Mouse (Mus musculus): Measurements from ENCODE around the gene Slc9a6. TPM values are rescaled to one million over a fixed set of nuclear protein-coding genes. Genes with fewer than 3 reads are reported as not detected.

Slc9a6 gene
- total RNA-seq (2021): 10 to 100 TPM; 20.7 to 23.0 TPM

GRCm38 (mm10) chrX:56609623-56610317 is at the start of gene Slc9a6:
Gene Slc9a6 (plus strand): TSS chrX:56609757.
- DNase-seq (ENCODE audit: low spot score): peak; percentile 48
- intact Hi-C loops (cut with DNase I): no loop called here

GRCm38 (mm10) chrX:56572465-56572864 is 37.1 kb upstream of the Slc9a6 start:
- intact Hi-C loops (cut with DNase I): loop anchor here (5.0 kb wide), 1 partner anchor 265 kb away; no protein-coding TSS in a partner anchor
- DNase-seq (ENCODE audit: low spot score): no peak

- DNase-seq (ENCODE audit: low spot score): no peak
- intact Hi-C loops (cut with DNase I): no loop called here
Measured at GRCm38 (mm10) chrX:56578200-56578599, 31.4 kb upstream of the Slc9a6 start.

GRCm38 (mm10) chrX:56597219-56597886 is 12.2 kb upstream of the Slc9a6 start:
- DNase-seq (ENCODE audit: low spot score): no peak
- intact Hi-C loops (cut with DNase I): loop anchor here (10.0 kb wide), 1 partner anchor 457 kb away; the partner anchor contains the start of gene Htatsf1

- intact Hi-C loops (cut with DNase I): loop anchor here (10.0 kb wide), 1 partner anchor 457 kb away; the partner anchor contains the start of gene Htatsf1
- DNase-seq (ENCODE audit: low spot score): peak; percentile 91
Measured at GRCm38 (mm10) chrX:56597887-56598640, 11.5 kb upstream of the Slc9a6 start, which contains the start of gene Mmgt1. Gene Mmgt1 (minus strand): TSS chrX:56598069.

- no peak for DNase-seq (ENCODE audit: low spot score)
- intact Hi-C loops (cut with DNase I): no loop called here
Measured at GRCm38 (mm10) chrX:56606536-56606935, 3.0 kb upstream of the Slc9a6 start.

- DNase-seq (ENCODE audit: low spot score): no peak
- intact Hi-C loops (cut with DNase I): no loop called here
Measured at GRCm38 (mm10) chrX:56607032-56607710, 2.4 kb upstream of the Slc9a6 start.

- DNase-seq (ENCODE audit: low spot score): no peak
- intact Hi-C loops (cut with DNase I): no loop called here
Measured at GRCm38 (mm10) chrX:56609285-56609622, 303 bp upstream of the Slc9a6 start.

GRCm38 (mm10) chrX:56610318-56610694 is 749 bp downstream of the Slc9a6 start:
- DNase-seq (ENCODE audit: low spot score): no peak
- intact Hi-C loops (cut with DNase I): no loop called here

- DNase-seq (ENCODE audit: low spot score): no peak
- intact Hi-C loops (cut with DNase I): no loop called here
Measured at GRCm38 (mm10) chrX:56615236-56615635, 5.7 kb downstream of the Slc9a6 start.

GRCm38 (mm10) chrX:56636185-56636584 is 26.6 kb downstream of the Slc9a6 start:
- DNase-seq (ENCODE audit: low spot score): no peak
- intact Hi-C loops (cut with DNase I): no loop called here

GRCm38 (mm10) chrX:56640066-56640465 is 30.5 kb downstream of the Slc9a6 start:
- DNase-seq (ENCODE audit: low spot score): no peak
- intact Hi-C loops (cut with DNase I): no loop called here

GRCm38 (mm10) chrX:56649549-56650354 is 40.2 kb downstream of the Slc9a6 start:
- DNase-seq (ENCODE audit: low spot score): no peak
- intact Hi-C loops (cut with DNase I): loop anchor here (2.0 to 5.0 kb wide), 4 partner anchors 83 to 189 kb away; partner anchors contain the start of gene Fhl1

GRCm38 (mm10) chrX:56650355-56650652 is 40.7 kb downstream of the Slc9a6 start:
- intact Hi-C loops (cut with DNase I): loop anchor here (2.0 to 5.0 kb wide), 3 partner anchors 82 to 140 kb away; partner anchors contain the start of gene Fhl1
- DNase-seq (ENCODE audit: low spot score): no peak

- DNase-seq (ENCODE audit: low spot score): peak; percentile 28
- intact Hi-C loops (cut with DNase I): loop anchor here (2.0 to 5.0 kb wide), 3 partner anchors 81 to 140 kb away; partner anchors contain the start of gene Fhl1
Measured at GRCm38 (mm10) chrX:56650885-56651284, 41.3 kb downstream of the Slc9a6 start.

- peak; percentile 70 for DNase-seq (ENCODE audit: low spot score)
- intact Hi-C loops (cut with DNase I): loop anchor here (2.0 to 5.0 kb wide), 3 partner anchors 81 to 139 kb away; partner anchors contain the start of gene Fhl1
Measured at GRCm38 (mm10) chrX:56651738-56652137, 42.2 kb downstream of the Slc9a6 start.

- DNase-seq (ENCODE audit: low spot score): no peak
- intact Hi-C loops (cut with DNase I): no loop called here
Measured at GRCm38 (mm10) chrX:56655686-56656085, 46.1 kb downstream of the Slc9a6 start.

GRCm38 (mm10) chrX:56659286-56659685 is 49.7 kb downstream of the Slc9a6 start:
- intact Hi-C loops (cut with DNase I): no loop called here
- no peak for DNase-seq (ENCODE audit: low spot score)

- DNase-seq (ENCODE audit: low spot score): no peak
- intact Hi-C loops (cut with DNase I): no loop called here
Measured at GRCm38 (mm10) chrX:56661143-56661542, 51.6 kb downstream of the Slc9a6 start.
